Mouse (Mus musculus): ENCODE results near the gene Cinp. TPM values are rescaled to one million over a fixed set of nuclear protein-coding genes. Genes with fewer than 3 reads are reported as not detected.

Gene Cinp
- total and polyA plus RNA-seq, 3 experiments: 162 to 210 TPM; not detected in 1

DNA sequence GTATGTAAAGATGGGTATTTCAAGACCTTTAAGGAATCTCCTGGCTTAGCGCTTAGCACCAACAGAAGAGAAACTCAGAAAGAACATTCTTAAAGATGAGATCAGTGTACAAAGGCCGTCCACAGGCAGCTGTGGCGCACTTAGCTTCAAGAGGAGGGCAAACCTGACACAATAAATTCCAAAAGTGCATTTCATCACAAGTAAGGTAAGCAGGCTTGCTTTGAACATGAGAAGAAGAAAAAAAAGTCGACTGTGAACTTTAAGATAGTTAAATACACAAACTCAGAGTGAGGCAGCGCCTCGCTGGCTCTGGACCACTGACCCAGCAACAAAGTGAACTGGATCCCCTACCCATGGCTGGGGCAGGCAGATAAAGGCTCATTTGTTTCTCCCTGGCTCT, 52.2 kb downstream of the Cinp start:
- no peaks in the 10 kb centered on the region for H3K9me3 ChIP-seq (replicated peaks; ENCODE audit: insufficient read depth, low read length)
- no peaks in the 10 kb centered on the region; the same call in 1 of the 2 replicates for H3K79me2 ChIP-seq (ENCODE audit: control insufficient read depth, insufficient read depth, low read length, poor library complexity)
- no peak overlapping the region for H3K9ac ChIP-seq (ENCODE audit: control insufficient read depth, low read depth, low read length, poor library complexity, severe bottlenecking)
- H3K4me1 ChIP-seq (ENCODE audit: control insufficient read depth in 1 of 2, insufficient read depth in 2 of 2, low read length in 2 of 2): peaks cover 0 to 4% of the 10 kb centered on the region in 2 experiments; a peak in 2 of 4 replicates
- TF ChIP-seq CHD2 (IDR thresholded peaks at IDR 0.05; ENCODE audit: low read length) (no peak), MAZ (IDR thresholded peaks at IDR 0.05; ENCODE audit: low read depth, low read length) (no peak), MYC (IDR thresholded peaks at IDR 0.05; ENCODE audit: low read depth, low read length) (no peak), ZMIZ1 (IDR thresholded peaks at IDR 0.05; ENCODE audit: low read depth, low read length) (no peak), ZKSCAN1 (IDR thresholded peaks at IDR 0.05; ENCODE audit: low read depth, low read length) (no peak), NELFE (IDR thresholded peaks at IDR 0.05; ENCODE audit: low read depth, low read length) (no peak), CHD1 (IDR thresholded peaks at IDR 0.05; ENCODE audit: low read depth, low read length) (no peak), CTCF (IDR thresholded peaks at IDR 0.05 in 2 of 3, conservative IDR thresholded peaks at IDR 0.05 in 1 of 3; ENCODE audit: control insufficient read depth in 1 of 3, insufficient read depth in 1 of 3, low read depth in 2 of 3, low read length in 3 of 3, poor library complexity in 1 of 3, severe bottlenecking in 1 of 3) (no peak), JUND (IDR thresholded peaks at IDR 0.05; ENCODE audit: low read depth, low read length) (no peak), GABPA (IDR thresholded peaks at IDR 0.05; ENCODE audit: low read depth, low read length) (no peak), TAL1 (IDR thresholded peaks at IDR 0.05; ENCODE audit: low read length) (no peak), SIN3A (IDR thresholded peaks at IDR 0.05; ENCODE audit: low read length) (no peak), USF2 (IDR thresholded peaks at IDR 0.05; ENCODE audit: borderline replicate concordance in 1 of 2, insufficient read depth in 1 of 2, low read depth in 1 of 2, low read length in 2 of 2) (no peak), BHLHE40 (IDR thresholded peaks at IDR 0.05; ENCODE audit: borderline replicate concordance, low read depth, low read length) (no peak), ETS1 (IDR thresholded peaks at IDR 0.05; ENCODE audit: low read depth, low read length) (no peak), UBTF (IDR thresholded peaks at IDR 0.05; ENCODE audit: borderline replicate concordance, insufficient read depth, low read depth, low read length) (no peak)
- DNase-seq (ENCODE audit: low read depth, low spot score): no peak
- H3K27ac ChIP-seq (ENCODE audit: control insufficient read depth, low read depth, low read length): no peak overlapping the region
- peaks cover 0 to 4% of the 10 kb centered on the region in 2 experiments; a peak in 1 of 4 replicates for H3K36me3 ChIP-seq (ENCODE audit: control insufficient read depth in 1 of 2, insufficient read depth in 2 of 2, low read length in 2 of 2)
- H3K27me3 ChIP-seq (ENCODE audit: control insufficient read depth in 1 of 2, insufficient read depth in 2 of 2, low read length in 2 of 2): no peaks in the 10 kb centered on the region
- H3K4me3 ChIP-seq (ENCODE audit: control insufficient read depth in 1 of 2, insufficient read depth in 1 of 2, low read depth in 2 of 2, low read length in 2 of 2): no peak overlapping the region

DNA sequence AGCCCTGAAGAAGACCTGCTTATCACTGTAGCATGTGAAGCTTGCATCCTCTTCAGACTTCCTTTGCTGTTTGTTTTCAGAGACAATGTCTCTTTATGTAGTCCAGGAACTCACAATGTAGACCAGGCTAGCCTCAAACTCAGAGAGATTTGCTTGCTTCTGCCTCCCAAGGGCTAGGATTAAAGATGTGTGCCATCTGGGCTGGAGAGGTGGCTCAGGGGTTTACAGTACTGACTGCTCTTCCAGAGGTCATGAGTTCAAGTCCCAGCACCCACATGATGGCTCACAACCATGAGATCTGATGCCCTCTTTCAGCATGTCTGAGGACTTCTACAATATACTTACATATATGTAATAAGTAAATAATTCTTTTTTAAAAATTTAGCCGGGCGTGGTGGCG, 53.8 kb downstream of the Cinp start:
- H3K9me3 ChIP-seq (replicated peaks; ENCODE audit: insufficient read depth, low read length): no peaks in the 10 kb centered on the region
- no peaks in the 10 kb centered on the region for H3K36me3 ChIP-seq (ENCODE audit: control insufficient read depth in 1 of 2, insufficient read depth in 2 of 2, low read length in 2 of 2)
- peak; percentile 83 for TF ChIP-seq TBP (IDR thresholded peaks at IDR 0.05; ENCODE audit: low read depth, low read length)
- TF ChIP-seq JUND (IDR thresholded peaks at IDR 0.05; ENCODE audit: low read depth, low read length): no peak
- no peaks in the 10 kb centered on the region for H3K27me3 ChIP-seq (ENCODE audit: control insufficient read depth in 1 of 2, insufficient read depth in 2 of 2, low read length in 2 of 2)
- no peak overlapping the region for H3K4me3 ChIP-seq (ENCODE audit: control insufficient read depth in 1 of 2, insufficient read depth in 1 of 2, low read depth in 2 of 2, low read length in 2 of 2)
- no peak overlapping the region for H3K9ac ChIP-seq (ENCODE audit: control insufficient read depth, low read depth, low read length, poor library complexity, severe bottlenecking)
- H3K4me1 ChIP-seq (ENCODE audit: control insufficient read depth in 1 of 2, insufficient read depth in 2 of 2, low read length in 2 of 2): no peaks in the 10 kb centered on the region
- no peak overlapping the region for H3K27ac ChIP-seq (ENCODE audit: control insufficient read depth, low read depth, low read length)
- H3K79me2 ChIP-seq (ENCODE audit: control insufficient read depth, insufficient read depth, low read length, poor library complexity): no peaks in the 10 kb centered on the region
- no peak for DNase-seq (ENCODE audit: low read depth, low spot score)
